Comparison of ENCODE assay signal across 8 mouse cellular contexts in genomic region chr1:184731644-184732545, GRCm38 (mm10). TPM values are rescaled to one million over a fixed set of nuclear protein-coding genes. Genes with fewer than 3 reads are reported as not detected.
A peak's percentile ranks its signal among the peaks of the same experiment; 100 is the strongest.
DNase-seq lines count a peak whose midpoint lies in the region; ATAC-seq and TF ChIP-seq lines count a peak whose summit lies in the region.

No protein-coding gene starts in this region.

- peaks cover 13% of the 10 kb centered on the region; the same call in 1 of the 2 replicates for H3K27me3 ChIP-seq in intestine, embryonic 15.5 days (replicated peaks)
- H3K27me3 ChIP-seq in neural tube, embryonic 15.5 days (replicated peaks): peaks cover 85% of the 10 kb centered on the region

- peak; percentile 36; the same call in 1 of the 2 replicates for TF ChIP-seq POLR2A in lung, adult 2 months (IDR thresholded peaks at IDR 0.05; ENCODE audit: borderline replicate concordance, extremely low read depth, low read depth, low read length)

- peaks cover 14% of the 10 kb centered on the region for H3K4me1 ChIP-seq in brown adipose tissue, adult 24 weeks (ENCODE audit: control insufficient read depth, insufficient read depth, insufficient read length, low read length)
- H3K4me1 ChIP-seq in intestine, embryonic 15.5 days (replicated peaks): peaks cover 14% of the 10 kb centered on the region
- H3K4me1 ChIP-seq in lung, adult 2 months (ENCODE audit: control insufficient read depth, insufficient read depth, low read length): peaks cover 14% of the 10 kb centered on the region
- peaks cover 27% of the 10 kb centered on the region for H3K4me1 ChIP-seq in neural tube, embryonic 15.5 days

- H3K9ac ChIP-seq in intestine, embryonic 15.5 days: peak overlapping the region; percentile 92
- peak overlapping the region; percentile 38 for H3K9ac ChIP-seq in neural tube, embryonic 15.5 days (replicated peaks)

- TF ChIP-seq CTCF in lung, adult 2 months (IDR thresholded peaks at IDR 0.05; ENCODE audit: insufficient read depth, low read length): no peak

- H3K27ac ChIP-seq in brown adipose tissue, adult 24 weeks (replicated peaks; ENCODE audit: low read depth, low read length): peak overlapping the region; percentile 95
- H3K27ac ChIP-seq in intestine, embryonic 15.5 days: peak overlapping the region; percentile 99
- peak overlapping the region; percentile 49 for H3K27ac ChIP-seq in neural tube, embryonic 15.5 days (replicated peaks)

- H3K9me3 ChIP-seq in intestine, embryonic 15.5 days: no peaks in the 10 kb centered on the region
- no peaks in the 10 kb centered on the region for H3K9me3 ChIP-seq in neural tube, embryonic 15.5 days (replicated peaks)

- H3K4me3 ChIP-seq in brown adipose tissue, adult 24 weeks (ENCODE audit: insufficient read depth, low read depth, low read length): peak overlapping the region; percentile 84
- H3K4me3 ChIP-seq in intestine, embryonic 15.5 days (replicated peaks): peak overlapping the region; percentile 70
- peak overlapping the region; percentile 90 for H3K4me3 ChIP-seq in lung, adult 2 months (replicated peaks; ENCODE audit: extremely low read depth, low read depth, low read length)
- peak overlapping the region; percentile 36 for H3K4me3 ChIP-seq in neural tube, embryonic 15.5 days (replicated peaks)

- under 1% methylated on average over 84 of the region's 85 CpGs for WGBS in intestine, embryonic 15.5 days
- under 1% methylated on average over 85 of the region's 85 CpGs for WGBS in lung, adult 2 months
- under 1% methylated on average over 85 of the region's 85 CpGs for WGBS in neural tube, embryonic 15.5 days

- peak; percentile 50 for ATAC-seq in intestine, embryonic 15.5 days
- 0 out of 2 replicates have a peak, but pooled peaks have one; percentile 17 for ATAC-seq in neural tube, embryonic 15.5 days (ENCODE audit: low FRiP score)

- peak overlapping the region; percentile 82 for H3K4me2 ChIP-seq in intestine, embryonic 15.5 days (replicated peaks)
- H3K4me2 ChIP-seq in neural tube, embryonic 15.5 days: peak overlapping the region; percentile 61

- no peaks in the 10 kb centered on the region for H3K36me3 ChIP-seq in intestine, embryonic 15.5 days
- no peaks in the 10 kb centered on the region for H3K36me3 ChIP-seq in neural tube, embryonic 15.5 days

- peak; percentile 17 for DNase-seq in layer of hippocampus, adult 11-12 months (ENCODE audit: low spot score)
- DNase-seq in layer of hippocampus, adult 18-20 months (ENCODE audit: low spot score in 2 of 2): no peak
- peak; percentile 58 to 74 for DNase-seq in gastrocnemius, postnatal 4 days (ENCODE audit: low spot score in 2 of 2)
- DNase-seq in lung, adult 2 months: peak; percentile 67
- DNase-seq in frontal cortex, postnatal 10 days (ENCODE audit: low spot score in 2 of 2): no peak

RNA-seq across cellular contexts. Expression of gene Hlx, which starts 0.5 kb away (rescaled TPM):
- total RNA-seq in layer of hippocampus, adult 18-20 months (2021): 1 to 10 TPM in 1 of 2 experiments, under 1 TPM in 1; 0.61 to 1.1 TPM
- polyA plus RNA-seq in brown adipose tissue, adult 24 weeks (2012; ENCODE audit: insufficient read depth, insufficient read length, missing spikeins): 11.3 and 15.9 TPM in 2 replicates
- total RNA-seq in gastrocnemius, postnatal 4 days (2021): 10 to 100 TPM; 22.5 to 27.7 TPM
- polyA plus RNA-seq in intestine, embryonic 15.5 days (2015; fragmentation: Nextera tagmentation; extraction: Ambion mirVana): 46.6 and 52.3 TPM in 2 replicates
- 72.0 and 77.7 TPM in 2 replicates for polyA plus RNA-seq in lung, adult 2 months (2012; rRNA removed)
- 2.6 and 7.9 TPM in 2 replicates for polyA plus RNA-seq in neural tube, embryonic 15.5 days (2015; fragmentation: Nextera tagmentation; extraction: Ambion mirVana)

Comparison
In these comparisons a context has a peak if more than half of its experiments do, and no peak if none do; other contexts are left out.
1. DNase-seq: peak in layer of hippocampus, adult 11-12 months (single experiment), gastrocnemius, postnatal 4 days (2 of 2) and lung, adult 2 months (single experiment); none in layer of hippocampus, adult 18-20 months (0 of 2) and frontal cortex, postnatal 10 days (0 of 2).
2. H3K27ac ChIP-seq: peak in every context shown above with its lines; median percentile 99 in intestine, embryonic 15.5 days; 95 in brown adipose tissue, adult 24 weeks; 49 in neural tube, embryonic 15.5 days.
3. H3K4me3 ChIP-seq: peak in every context shown above with its lines; median percentile 90 in lung, adult 2 months; 84 in brown adipose tissue, adult 24 weeks; 70 in intestine, embryonic 15.5 days; 36 in neural tube, embryonic 15.5 days.